Mouse (Mus musculus) lung, embryonic 16.5 days (tissue): ENCODE data around the gene Tcf12. TPM values are rescaled to one million over a fixed set of nuclear protein-coding genes. Genes with fewer than 3 reads are reported as not detected.

Experiments used
- ATAC-seq: fragments of 200-750 bp; cut with Nextera tagmentation; 2 replicates; pipeline ENCODE4 v1.8.0; 2017; ENCODE audit warnings: low read depth, mild to moderate bottlenecking, moderate library complexity
- H3K27ac ChIP-seq: fragments of 300-500 bp; sonication (generic); 2 replicates; pipeline ENCODE4 v1.5.1; 2014; ENCODE audit warnings: mild to moderate bottlenecking, control low read depth, low read length
- H3K27me3 ChIP-seq: fragments of 300-500 bp; sonication (generic); 2 replicates; pipeline ENCODE4 v1.6.1; 2014; ENCODE audit warnings: low read depth, low read length, mixed read lengths; ENCODE audit not compliant: control insufficient read depth, insufficient read depth
- H3K36me3 ChIP-seq: fragments of 300-500 bp; sonication (generic); 2 replicates; pipeline ENCODE4 v1.6.1; 2014; ENCODE audit warnings: low read length; ENCODE audit not compliant: control insufficient read depth, insufficient read depth
- H3K4me1 ChIP-seq: fragments of 300-500 bp; sonication (generic); replicated peaks from 2 replicates; pipeline ENCODE4 v1.6.1; 2014; ENCODE audit warnings: low read length, mixed read lengths; ENCODE audit not compliant: control insufficient read depth, insufficient read depth
- H3K4me2 ChIP-seq: fragments of 300-500 bp; sonication (generic); 2 replicates; pipeline ENCODE4 v1.6.1; 2014; ENCODE audit warnings: low read depth, low read length, control low read depth
- H3K4me3 ChIP-seq: fragments of 300-500 bp; sonication (generic); 2 replicates; pipeline ENCODE4 v1.5.1; 2014; ENCODE audit warnings: mild to moderate bottlenecking, low read length, control low read depth
- H3K9ac ChIP-seq: fragments of 300-500 bp; sonication (generic); 2 replicates; pipeline ENCODE4 v1.6.1; 2014; ENCODE audit warnings: low read length, control low read depth
- H3K9me3 ChIP-seq: fragments of 300-500 bp; sonication (generic); 2 replicates; pipeline ENCODE4 v1.6.1; 2016; ENCODE audit warnings: low read length; ENCODE audit not compliant: control insufficient read depth
- WGBS: fragments of 180-500 bp; shearing (Covaris S2); extraction: QIAGEN DNeasy Blood & Tissue Kit; methylation state at CpG from one replicate; pipeline ENCODE4 v1.1.7; 2014; 5-methylcytosine and 5-hydroxymethylcytosine counted together
- polyA plus RNA-seq: library from polyadenylated mRNA; unstranded; fragments of >200 nt; fragmentation: Nextera tagmentation; extraction: Ambion mirVana; gene quantifications from 2 replicates; pipeline ENCODE4 v1.2.1, GENCODE M21; 2015

Gene Tcf12
- polyA plus RNA-seq, 1 experiment from 2014 or later = 60.4 TPM

GRCm38 (mm10) chr9:72097083-72097482, 14.6 kb downstream of the Tcf12 start:
- no peak overlapping the region for H3K4me2 ChIP-seq
- H3K4me3 ChIP-seq = no peak overlapping the region
- H3K4me1 ChIP-seq = peaks cover 4% of the 10 kb centered on the region; the same call in 1 of the 2 replicates
- no peak overlapping the region for H3K9ac ChIP-seq
- no peaks in the 10 kb centered on the region for H3K27me3 ChIP-seq
- WGBS = 89% methylated on average over 2 of the region's 2 CpGs
- H3K27ac ChIP-seq = no peak overlapping the region
- ATAC-seq = no peak
- peaks cover 7% of the 10 kb centered on the region for H3K36me3 ChIP-seq
- H3K9me3 ChIP-seq = no peaks in the 10 kb centered on the region

GRCm38 (mm10) chr9:72094675-72095074, 17.0 kb downstream of the Tcf12 start:
- H3K27ac ChIP-seq = no peak overlapping the region
- H3K4me1 ChIP-seq = no peaks in the 10 kb centered on the region
- H3K9me3 ChIP-seq = no peaks in the 10 kb centered on the region
- ATAC-seq = no peak
- peaks cover 6% of the 10 kb centered on the region; the same call in 1 of the 2 replicates for H3K36me3 ChIP-seq
- H3K4me3 ChIP-seq = no peak overlapping the region
- H3K27me3 ChIP-seq = no peaks in the 10 kb centered on the region
- no peak overlapping the region for H3K9ac ChIP-seq
- WGBS = 82% methylated on average over 5 of the region's 5 CpGs
- H3K4me2 ChIP-seq = no peak overlapping the region

DNA sequence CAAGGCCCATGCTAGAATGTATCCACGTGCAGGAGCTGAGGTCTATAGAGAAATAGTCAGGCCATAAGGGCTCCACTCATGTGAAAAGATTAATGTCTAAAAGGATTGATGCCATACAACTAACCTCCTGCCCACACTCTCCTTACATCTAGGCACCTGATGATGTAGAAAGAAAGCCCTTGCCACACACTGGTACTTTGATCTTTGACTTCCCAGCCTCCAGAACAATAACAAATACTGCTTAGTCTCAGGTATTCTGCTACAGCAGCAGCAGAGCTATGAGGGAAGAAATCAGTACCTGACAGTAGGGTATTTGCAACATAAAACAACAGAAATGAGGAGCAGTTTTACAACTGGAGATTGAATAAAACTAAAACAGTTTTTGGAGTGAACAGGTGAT, 19.5 kb downstream of the Tcf12 start:
- 65% methylated on average over 1 of the region's 1 CpGs for WGBS
- no peaks in the 10 kb centered on the region for H3K27me3 ChIP-seq
- H3K36me3 ChIP-seq = peaks cover 5% of the 10 kb centered on the region; the same call in 1 of the 2 replicates
- H3K4me1 ChIP-seq = no peaks in the 10 kb centered on the region
- H3K4me3 ChIP-seq = no peak overlapping the region
- H3K27ac ChIP-seq = no peak overlapping the region
- H3K9me3 ChIP-seq = no peaks in the 10 kb centered on the region
- H3K4me2 ChIP-seq = no peak overlapping the region
- no peak for ATAC-seq
- no peak overlapping the region for H3K9ac ChIP-seq

DNA sequence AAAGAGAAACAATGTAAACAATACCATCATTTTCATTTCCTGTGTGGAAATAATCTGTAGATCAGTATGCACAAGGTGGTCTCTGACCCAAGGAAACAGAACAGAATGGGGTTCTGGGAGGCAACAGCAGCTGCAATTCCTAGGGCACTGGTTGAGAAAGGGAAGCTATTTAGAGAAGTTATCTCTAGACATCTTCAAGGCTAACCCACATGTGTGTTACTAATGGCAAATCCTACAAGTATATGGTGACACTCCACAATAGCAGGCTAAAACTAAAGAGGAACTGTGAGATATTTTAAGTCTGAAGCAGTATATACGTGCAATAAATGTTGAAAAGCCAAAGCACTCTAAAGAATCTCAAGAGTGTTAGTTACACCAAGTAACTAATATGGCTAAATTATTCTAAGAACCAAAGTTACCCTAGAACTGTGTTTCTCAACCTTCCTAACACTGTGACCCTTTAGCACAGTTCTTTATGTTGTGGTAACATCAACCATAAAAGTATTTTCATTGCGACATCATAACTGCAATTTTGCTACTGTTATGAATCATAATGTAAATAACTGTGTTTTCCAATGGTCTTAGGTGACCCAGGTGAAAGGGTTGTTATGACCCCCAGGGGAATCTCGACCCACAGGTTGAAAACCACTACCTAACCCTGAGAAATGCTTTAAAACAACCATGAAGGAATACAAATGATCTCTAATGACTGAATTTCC, 22.6 kb downstream of the Tcf12 start:
- no peaks in the 10 kb centered on the region for H3K36me3 ChIP-seq
- H3K27me3 ChIP-seq = no peaks in the 10 kb centered on the region
- 67% methylated on average over 3 of the region's 3 CpGs for WGBS
- no peaks in the 10 kb centered on the region for H3K9me3 ChIP-seq
- no peak for ATAC-seq
- H3K4me1 ChIP-seq = peaks cover 6% of the 10 kb centered on the region; the same call in 1 of the 2 replicates
- H3K9ac ChIP-seq = no peak overlapping the region
- H3K4me2 ChIP-seq = no peak overlapping the region
- H3K27ac ChIP-seq = no peak overlapping the region
- no peak overlapping the region for H3K4me3 ChIP-seq

- H3K9me3 ChIP-seq = no peaks in the 10 kb centered on the region
- H3K4me3 ChIP-seq = no peak overlapping the region
- no peak for ATAC-seq
- H3K9ac ChIP-seq = no peak overlapping the region
- peaks cover 8% of the 10 kb centered on the region; the same call in 1 of the 2 replicates for H3K4me1 ChIP-seq
- 49% methylated on average over 3 of the region's 3 CpGs for WGBS
- no peaks in the 10 kb centered on the region for H3K27me3 ChIP-seq
- H3K4me2 ChIP-seq = no peak overlapping the region
- no peak overlapping the region for H3K27ac ChIP-seq
- no peaks in the 10 kb centered on the region for H3K36me3 ChIP-seq
Measured at GRCm38 (mm10) chr9:72085017-72085416, 26.7 kb downstream of the Tcf12 start.

- Histone ChIP-seq H3K9me3 (no peaks in the 10 kb centered on the region), H3K4me2 (no peak overlapping the region), H3K9ac (no peak overlapping the region), H3K27me3 (no peaks in the 10 kb centered on the region), H3K27ac (no peak overlapping the region), H3K36me3 (no peaks in the 10 kb centered on the region), H3K4me1 (peaks cover 8% of the 10 kb centered on the region; the same call in 1 of the 2 replicates), H3K4me3 (no peak overlapping the region)
- no peak for ATAC-seq
Measured at GRCm38 (mm10) chr9:72084131-72084530, 27.5 kb downstream of the Tcf12 start.

GRCm38 (mm10) chr9:72076158-72076557, 35.5 kb downstream of the Tcf12 start:
- Histone ChIP-seq H3K4me3 (no peak overlapping the region), H3K4me1 (peaks cover 8% of the 10 kb centered on the region; the same call in 1 of the 2 replicates), H3K9me3 (no peaks in the 10 kb centered on the region), H3K4me2 (no peak overlapping the region), H3K9ac (no peak overlapping the region), H3K27ac (no peak overlapping the region), H3K27me3 (no peaks in the 10 kb centered on the region), H3K36me3 (no peaks in the 10 kb centered on the region)
- ATAC-seq = no peak

- H3K36me3 ChIP-seq = no peaks in the 10 kb centered on the region
- H3K4me3 ChIP-seq = no peak overlapping the region
- no peak overlapping the region for H3K27ac ChIP-seq
- no peak overlapping the region for H3K4me2 ChIP-seq
- no peak overlapping the region for H3K9ac ChIP-seq
- no peak for ATAC-seq
- no peaks in the 10 kb centered on the region for H3K27me3 ChIP-seq
- H3K9me3 ChIP-seq = no peaks in the 10 kb centered on the region
- H3K4me1 ChIP-seq = no peaks in the 10 kb centered on the region
Measured at GRCm38 (mm10) chr9:72066151-72066550, 45.5 kb downstream of the Tcf12 start.

- no peak for ATAC-seq
- no peak overlapping the region for H3K9ac ChIP-seq
- H3K4me1 ChIP-seq = peaks cover 5% of the 10 kb centered on the region; the same call in 1 of the 2 replicates
- H3K4me2 ChIP-seq = no peak overlapping the region
- H3K27me3 ChIP-seq = no peaks in the 10 kb centered on the region
- H3K9me3 ChIP-seq = no peaks in the 10 kb centered on the region
- no peaks in the 10 kb centered on the region for H3K36me3 ChIP-seq
- no peak overlapping the region for H3K4me3 ChIP-seq
- WGBS = 86% methylated on average over 3 of the region's 3 CpGs
- no peak overlapping the region for H3K27ac ChIP-seq
Measured at GRCm38 (mm10) chr9:72053144-72053543, 58.5 kb downstream of the Tcf12 start.
